Mouse (Mus musculus) small intestine, adult 2 months (tissue): Measurements from ENCODE around the gene Plac9a.

Source experiments
- CTCF ChIP-seq: fragments of 200-500 bp; IDR thresholded peaks from 2 replicates; pipeline ENCODE4 v1.5.1; 2012; ENCODE audit warnings: low read depth, mild to moderate bottlenecking, control low read depth, inconsistent platforms, low read length, moderate library complexity, mixed read lengths; ENCODE audit not compliant: insufficient replicate concordance, insufficient read length; ENCODE audit errors: extremely low read depth
- POLR2A ChIP-seq: fragments of 200-500 bp; IDR thresholded peaks from 2 replicates; pipeline ENCODE4 v1.6.1; 2012; ENCODE audit warnings: low read depth, mild to moderate bottlenecking, control low read depth, inconsistent platforms, low read length, moderate library complexity

DNA sequence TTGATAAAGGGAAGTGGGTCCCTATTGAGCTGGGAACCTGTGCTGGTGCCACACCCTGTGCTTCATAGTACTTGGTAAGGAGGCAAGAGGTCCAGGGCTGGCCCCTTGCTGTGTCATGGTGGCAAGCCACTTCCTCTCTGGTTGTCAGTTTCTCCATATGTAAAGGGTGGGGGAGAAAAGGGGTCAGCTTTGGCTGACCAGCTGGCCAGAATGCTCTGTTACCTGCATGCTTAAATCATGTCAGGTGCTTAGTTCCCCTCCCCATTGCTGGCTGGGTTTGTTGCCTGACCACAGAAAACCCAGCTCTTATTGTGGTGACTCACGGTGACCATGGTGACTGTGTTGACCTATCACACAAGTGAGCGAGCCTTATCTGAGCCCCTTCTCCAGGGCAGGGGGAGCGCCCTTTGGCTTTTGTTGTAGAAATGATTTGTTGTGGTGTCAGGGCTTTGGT is 45.7 kb downstream of the Plac9a start:
- TF ChIP-seq CTCF = no peak
- no peak for TF ChIP-seq POLR2A
